Mouse (Mus musculus): ENCODE measurements around the gene Sap30. TPM values are rescaled to one million over a fixed set of nuclear protein-coding genes. Genes with fewer than 3 reads are reported as not detected.

Gene Sap30
- polyA plus RNA-seq (2015; fragmentation: Nextera tagmentation; extraction: Ambion mirVana): 17.1 and 19.9 TPM in 2 replicates

GRCm38 (mm10) chr8:57487441-57488155 is at the start of gene Sap30:
Gene Sap30, minus strand, starts transcription at chr8:57487860.
- Histone ChIP-seq H3K27ac (ENCODE audit: low read depth, low read length) (peak within 1 kb of the TSS; percentile 78), H3K4me3 (ENCODE audit: low read depth, low read length) (peak within 1 kb of the TSS; percentile 100), H3K9me3 (ENCODE audit: control insufficient read depth) (no peaks in the 10 kb centered on the region), H3K4me1 (replicated peaks; ENCODE audit: control insufficient read depth, insufficient read depth, low read length) (0 out of 2 replicates have a peak, but pooled peaks cover 5% of the 10 kb centered on the region), H3K4me2 (replicated peaks; ENCODE audit: low read depth) (peak within 1 kb of the TSS; percentile 89), H3K36me3 (ENCODE audit: control insufficient read depth, insufficient read depth) (no peaks in the 10 kb centered on the region), H3K9ac (ENCODE audit: low read depth, low read length) (peak within 1 kb of the TSS; percentile 77), H3K27me3 (replicated peaks; ENCODE audit: control insufficient read depth, insufficient read depth, low read length) (no peaks in the 10 kb centered on the region)
- peak; percentile 95 for ATAC-seq
- under 1% methylated on average over 56 of the region's 66 CpGs for WGBS
- TF ChIP-seq CTCF (IDR thresholded peaks at IDR 0.05; ENCODE audit: low read depth): no peak

GRCm38 (mm10) chr8:57536167-57536566 is 48.5 kb upstream of the Sap30 start:
- Histone ChIP-seq H3K9me3 (ENCODE audit: control insufficient read depth) (no peaks in the 10 kb centered on the region), H3K4me1 (replicated peaks; ENCODE audit: control insufficient read depth, insufficient read depth, low read length) (no peaks in the 10 kb centered on the region), H3K36me3 (ENCODE audit: control insufficient read depth, insufficient read depth) (peaks cover 33% of the 10 kb centered on the region), H3K27ac (ENCODE audit: low read depth, low read length) (no peak overlapping the region), H3K9ac (ENCODE audit: low read depth, low read length) (no peak overlapping the region), H3K4me2 (replicated peaks; ENCODE audit: low read depth) (no peak overlapping the region), H3K4me3 (ENCODE audit: low read depth, low read length) (no peak overlapping the region), H3K27me3 (replicated peaks; ENCODE audit: control insufficient read depth, insufficient read depth, low read length) (no peaks in the 10 kb centered on the region)
- no peak for ATAC-seq
- no peak for TF ChIP-seq CTCF (IDR thresholded peaks at IDR 0.05; ENCODE audit: low read depth)
- WGBS: 92% methylated on average over 6 of the region's 6 CpGs

GRCm38 (mm10) chr8:57534495-57534894 is 46.8 kb upstream of the Sap30 start:
- Histone ChIP-seq H3K36me3 (ENCODE audit: control insufficient read depth, insufficient read depth) (peaks cover 34% of the 10 kb centered on the region), H3K9ac (ENCODE audit: low read depth, low read length) (no peak overlapping the region), H3K27me3 (replicated peaks; ENCODE audit: control insufficient read depth, insufficient read depth, low read length) (no peaks in the 10 kb centered on the region), H3K9me3 (ENCODE audit: control insufficient read depth) (no peaks in the 10 kb centered on the region), H3K4me1 (replicated peaks; ENCODE audit: control insufficient read depth, insufficient read depth, low read length) (no peaks in the 10 kb centered on the region), H3K4me2 (replicated peaks; ENCODE audit: low read depth) (no peak overlapping the region), H3K4me3 (ENCODE audit: low read depth, low read length) (no peak overlapping the region), H3K27ac (ENCODE audit: low read depth, low read length) (no peak overlapping the region)
- no peak for ATAC-seq
- TF ChIP-seq CTCF (IDR thresholded peaks at IDR 0.05; ENCODE audit: low read depth): no peak
- WGBS: 73% methylated on average over 4 of the region's 4 CpGs

GRCm38 (mm10) chr8:57533106-57533505 is 45.4 kb upstream of the Sap30 start:
- Histone ChIP-seq H3K4me1 (replicated peaks; ENCODE audit: control insufficient read depth, insufficient read depth, low read length) (no peaks in the 10 kb centered on the region), H3K36me3 (ENCODE audit: control insufficient read depth, insufficient read depth) (peaks cover 34% of the 10 kb centered on the region), H3K27ac (ENCODE audit: low read depth, low read length) (no peak overlapping the region), H3K27me3 (replicated peaks; ENCODE audit: control insufficient read depth, insufficient read depth, low read length) (no peaks in the 10 kb centered on the region), H3K4me2 (replicated peaks; ENCODE audit: low read depth) (no peak overlapping the region), H3K9ac (ENCODE audit: low read depth, low read length) (no peak overlapping the region), H3K4me3 (ENCODE audit: low read depth, low read length) (no peak overlapping the region), H3K9me3 (ENCODE audit: control insufficient read depth) (no peaks in the 10 kb centered on the region)
- no peak for TF ChIP-seq CTCF (IDR thresholded peaks at IDR 0.05; ENCODE audit: low read depth)
- no peak for ATAC-seq
- 95% methylated on average over 4 of the region's 4 CpGs for WGBS

GRCm38 (mm10) chr8:57532223-57532622 is 44.6 kb upstream of the Sap30 start:
- 70% methylated on average over 2 of the region's 2 CpGs for WGBS
- Histone ChIP-seq H3K4me1 (replicated peaks; ENCODE audit: control insufficient read depth, insufficient read depth, low read length) (no peaks in the 10 kb centered on the region), H3K27ac (ENCODE audit: low read depth, low read length) (no peak overlapping the region), H3K9ac (ENCODE audit: low read depth, low read length) (no peak overlapping the region), H3K27me3 (replicated peaks; ENCODE audit: control insufficient read depth, insufficient read depth, low read length) (no peaks in the 10 kb centered on the region), H3K9me3 (ENCODE audit: control insufficient read depth) (no peaks in the 10 kb centered on the region), H3K4me2 (replicated peaks; ENCODE audit: low read depth) (no peak overlapping the region), H3K4me3 (ENCODE audit: low read depth, low read length) (no peak overlapping the region), H3K36me3 (ENCODE audit: control insufficient read depth, insufficient read depth) (peaks cover 34% of the 10 kb centered on the region)
- peak; percentile 62 for TF ChIP-seq CTCF (IDR thresholded peaks at IDR 0.05; ENCODE audit: low read depth)
- no peak for ATAC-seq

- no peak overlapping the region for H3K4me3 ChIP-seq (ENCODE audit: low read depth, low read length)
- H3K27ac ChIP-seq (ENCODE audit: low read depth, low read length): peak overlapping the region; percentile 1; the same call in 1 of the 2 replicates
- H3K27me3 ChIP-seq (replicated peaks; ENCODE audit: control insufficient read depth, insufficient read depth, low read length): no peaks in the 10 kb centered on the region
- 22% methylated on average over 15 of the region's 15 CpGs for WGBS
- peak overlapping the region; percentile 35 for H3K4me2 ChIP-seq (replicated peaks; ENCODE audit: low read depth)
- H3K9me3 ChIP-seq (ENCODE audit: control insufficient read depth): no peaks in the 10 kb centered on the region
- ATAC-seq: peak; percentile 65
- peak; percentile 94 for TF ChIP-seq CTCF (IDR thresholded peaks at IDR 0.05; ENCODE audit: low read depth)
- H3K4me1 ChIP-seq (replicated peaks; ENCODE audit: control insufficient read depth, insufficient read depth, low read length): no peaks in the 10 kb centered on the region
- peaks cover 28% of the 10 kb centered on the region for H3K36me3 ChIP-seq (ENCODE audit: control insufficient read depth, insufficient read depth)
- no peak overlapping the region for H3K9ac ChIP-seq (ENCODE audit: low read depth, low read length)
These were observed 43.1 kb upstream of the Sap30 start for GRCm38 (mm10) chr8:57530666-57531349.

All from intestine, postnatal 0 days (tissue).